Mouse (Mus musculus) liver, embryonic 12.5 days (tissue): ENCODE measurements at regions not wholly inside any gene's neighbourhood (a gene's known extent, or its start where the extent isn't known, plus 50 kb on each side); places are given as distances from the start of the nearest gene placed in this dataset.

Source experiments
- ATAC-seq: fragments of 200-750 bp; cut with Nextera tagmentation; 2 replicates; pipeline ENCODE4 v1.8.0; 2017; ENCODE audit warnings: moderate number of reproducible peaks, mild to moderate bottlenecking, moderate library complexity
- H3K27ac ChIP-seq: fragments of 300-500 bp; sonication (generic); 2 replicates; pipeline ENCODE4 v1.5.1; 2016; ENCODE audit warnings: mild to moderate bottlenecking
- H3K27me3 ChIP-seq: fragments of 300-500 bp; sonication (generic); replicated peaks from 2 replicates; pipeline ENCODE4 v1.6.1; 2016; ENCODE audit warnings: mild to moderate bottlenecking, moderate library complexity
- H3K36me3 ChIP-seq: fragments of 300-500 bp; sonication (generic); 2 replicates; pipeline ENCODE4 v1.6.1; 2016; ENCODE audit warnings: mild to moderate bottlenecking, moderate library complexity
- H3K4me1 ChIP-seq: fragments of 300-500 bp; sonication (generic); 2 replicates; pipeline ENCODE4 v1.6.1; 2016
- H3K4me2 ChIP-seq: fragments of 300-500 bp; sonication (generic); 2 replicates; pipeline ENCODE4 v1.6.1; 2016; ENCODE audit warnings: mild to moderate bottlenecking, moderate library complexity
- H3K4me3 ChIP-seq: fragments of 300-500 bp; sonication (generic); 2 replicates; pipeline ENCODE4 v1.5.1; 2016; ENCODE audit warnings: mild to moderate bottlenecking, moderate library complexity
- H3K9ac ChIP-seq: fragments of 300-500 bp; sonication (generic); 2 replicates; pipeline ENCODE4 v1.6.1; 2016; ENCODE audit warnings: mild to moderate bottlenecking, moderate library complexity
- H3K9me3 ChIP-seq: fragments of 300-500 bp; sonication (generic); replicated peaks from 2 replicates; pipeline ENCODE4 v1.6.1; 2016; ENCODE audit warnings: mild to moderate bottlenecking, moderate library complexity
- WGBS: fragments of 180-500 bp; shearing (Covaris S2); methylation state at CpG from one replicate; pipeline ENCODE4 v1.1.7; 2016; ENCODE audit not compliant: insufficient replicate concordance; 5-methylcytosine and 5-hydroxymethylcytosine counted together

- 58% methylated on average over 6 of the region's 6 CpGs for WGBS
- no peak for ATAC-seq
- Histone ChIP-seq H3K9ac (no peak overlapping the region), H3K4me1 (peaks cover 12% of the 10 kb centered on the region), H3K27me3 (0 out of 2 replicates have a peak, but pooled peaks cover 4% of the 10 kb centered on the region), H3K4me2 (no peak overlapping the region), H3K4me3 (no peak overlapping the region), H3K9me3 (no peaks in the 10 kb centered on the region), H3K36me3 (no peaks in the 10 kb centered on the region), H3K27ac (no peak overlapping the region)
These were observed 268.9 kb downstream of the Fam49a start for GRCm38 (mm10) chr12:12530796-12531195.

DNA sequence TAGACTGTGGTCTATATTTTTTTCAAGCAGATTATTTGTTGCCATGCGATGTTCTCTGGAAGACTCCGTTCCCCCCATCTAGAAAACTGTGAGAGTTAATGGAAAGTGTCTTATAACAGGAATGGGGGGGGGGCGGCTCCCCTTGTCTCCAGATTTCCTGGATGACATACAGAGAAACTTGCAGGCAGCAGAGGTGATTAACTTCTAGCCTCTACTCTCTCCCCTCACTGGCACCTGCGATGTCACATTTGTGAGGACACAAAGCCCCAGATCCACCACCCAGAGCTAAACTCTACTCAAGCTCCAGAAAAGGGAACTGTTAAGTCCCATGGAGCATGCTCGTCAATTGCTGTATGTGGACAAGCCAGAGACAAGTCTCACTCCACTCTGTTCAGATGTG, 267.6 kb downstream of the Fam49a start:
- Histone ChIP-seq H3K4me1 (peaks cover 7% of the 10 kb centered on the region), H3K4me2 (no peak overlapping the region), H3K9ac (no peak overlapping the region), H3K4me3 (no peak overlapping the region), H3K9me3 (no peaks in the 10 kb centered on the region), H3K27me3 (0 out of 2 replicates have a peak, but pooled peaks cover 4% of the 10 kb centered on the region), H3K27ac (no peak overlapping the region), H3K36me3 (no peaks in the 10 kb centered on the region)
- 78% methylated on average over 5 of the region's 5 CpGs for WGBS
- no peak for ATAC-seq

GRCm38 (mm10) chr12:12528478-12528981, 266.6 kb downstream of the Fam49a start:
- no peak overlapping the region for H3K27ac ChIP-seq
- ATAC-seq, result no peak
- WGBS, result 70% methylated on average over 3 of the region's 3 CpGs

GRCm38 (mm10) chr12:12527766-12528477, 266.0 kb downstream of the Fam49a start:
- H3K4me3 ChIP-seq, result no peak overlapping the region
- H3K4me1 ChIP-seq, result peaks cover 6% of the 10 kb centered on the region; the same call in 1 of the 2 replicates
- no peak overlapping the region for H3K9ac ChIP-seq
- H3K9me3 ChIP-seq, result no peaks in the 10 kb centered on the region
- H3K36me3 ChIP-seq, result no peaks in the 10 kb centered on the region
- WGBS, result 46% methylated on average over 7 of the region's 7 CpGs
- 0 out of 2 replicates have a peak, but pooled peaks cover 4% of the 10 kb centered on the region for H3K27me3 ChIP-seq
- no peak overlapping the region for H3K4me2 ChIP-seq
- ATAC-seq, result no peak
- no peak overlapping the region for H3K27ac ChIP-seq

More at GRCm38 (mm10) chr12:12528478-12528981, 266.6 kb downstream of the Fam49a start:
- H3K4me3 ChIP-seq, result no peak overlapping the region
- H3K9ac ChIP-seq, result no peak overlapping the region
- H3K9me3 ChIP-seq, result no peaks in the 10 kb centered on the region
- H3K4me1 ChIP-seq, result peaks cover 6% of the 10 kb centered on the region; the same call in 1 of the 2 replicates
- H3K4me2 ChIP-seq, result no peak overlapping the region
- 0 out of 2 replicates have a peak, but pooled peaks cover 4% of the 10 kb centered on the region for H3K27me3 ChIP-seq
- no peaks in the 10 kb centered on the region for H3K36me3 ChIP-seq

DNA sequence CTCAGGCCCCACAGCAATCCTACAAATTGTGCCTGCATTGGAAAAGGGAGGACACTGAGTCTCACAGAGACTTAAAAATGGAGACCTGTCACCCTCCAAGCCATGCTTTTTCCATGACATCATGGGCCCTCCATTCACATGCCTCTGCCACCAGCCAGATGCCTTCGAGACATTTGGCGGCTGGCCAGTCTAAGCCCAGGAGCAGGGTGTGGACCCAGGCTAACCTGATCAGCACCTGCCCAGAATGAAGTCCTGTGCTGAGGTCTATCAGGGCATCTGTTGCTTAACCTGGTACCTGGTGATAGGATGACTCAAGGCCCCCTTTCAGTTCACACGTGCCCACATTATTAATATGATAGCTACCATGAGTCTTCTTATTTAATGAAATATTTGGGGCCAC, 265.4 kb downstream of the Fam49a start:
- Histone ChIP-seq H3K9ac (no peak overlapping the region), H3K27ac (no peak overlapping the region), H3K4me3 (no peak overlapping the region), H3K4me2 (no peak overlapping the region), H3K36me3 (no peaks in the 10 kb centered on the region), H3K9me3 (no peaks in the 10 kb centered on the region), H3K27me3 (0 out of 2 replicates have a peak, but pooled peaks cover 4% of the 10 kb centered on the region), H3K4me1 (peaks cover 6% of the 10 kb centered on the region; the same call in 1 of the 2 replicates)
- 68% methylated on average over 3 of the region's 3 CpGs for WGBS
- ATAC-seq, result no peak

GRCm38 (mm10) chr12:12520311-12520852, 258.4 kb downstream of the Fam49a start:
- WGBS, result 82% methylated on average over 8 of the region's 8 CpGs
- ATAC-seq, result no peak
- no peak overlapping the region for H3K9ac ChIP-seq

DNA sequence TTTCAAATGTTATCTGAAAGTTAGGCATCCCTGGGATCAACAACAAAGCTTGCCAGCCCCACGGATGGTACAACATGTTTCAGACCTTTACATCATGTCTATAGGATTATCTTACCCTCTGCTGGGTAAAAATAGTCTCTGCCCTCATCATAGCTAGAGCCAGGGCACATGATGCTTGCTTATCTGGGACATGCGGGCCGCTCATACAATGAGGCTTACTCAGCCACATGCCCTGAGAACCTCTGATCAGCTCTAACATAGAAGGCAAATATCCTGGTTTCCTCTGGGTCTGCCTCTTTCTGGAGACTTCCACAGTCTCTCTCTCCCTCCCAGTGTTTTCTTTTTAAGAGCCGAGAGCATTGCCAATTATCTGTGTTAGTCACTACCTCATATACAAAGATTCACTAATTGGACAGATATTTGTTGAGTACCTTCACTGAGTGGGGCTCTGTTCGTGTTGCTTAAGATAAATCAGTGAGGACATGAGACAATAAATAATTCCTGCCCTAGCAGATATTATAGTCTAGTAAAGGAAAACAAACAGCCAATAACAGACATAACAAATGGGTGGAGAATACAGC, 256.6 kb downstream of the Fam49a start:
- Histone ChIP-seq H3K9me3 (no peaks in the 10 kb centered on the region), H3K9ac (no peak overlapping the region), H3K27ac (no peak overlapping the region), H3K4me2 (no peak overlapping the region), H3K4me3 (no peak overlapping the region), H3K36me3 (no peaks in the 10 kb centered on the region), H3K4me1 (peaks cover 10% of the 10 kb centered on the region; the same call in 1 of the 2 replicates), H3K27me3 (no peaks in the 10 kb centered on the region; the same call in 1 of the 2 replicates)
- 61% methylated on average over 5 of the region's 5 CpGs for whole genome bisulfite sequencing
- no peak for ATAC-seq

More at GRCm38 (mm10) chr12:12520311-12520852, 258.4 kb downstream of the Fam49a start:
- no peak overlapping the region for H3K4me2 ChIP-seq
- H3K4me3 ChIP-seq, result no peak overlapping the region
- H3K27me3 ChIP-seq, result no peaks in the 10 kb centered on the region; the same call in 1 of the 2 replicates
- H3K27ac ChIP-seq, result no peak overlapping the region
- H3K36me3 ChIP-seq, result no peaks in the 10 kb centered on the region
- no peaks in the 10 kb centered on the region for H3K9me3 ChIP-seq
- H3K4me1 ChIP-seq, result peaks cover 10% of the 10 kb centered on the region; the same call in 1 of the 2 replicates

DNA sequence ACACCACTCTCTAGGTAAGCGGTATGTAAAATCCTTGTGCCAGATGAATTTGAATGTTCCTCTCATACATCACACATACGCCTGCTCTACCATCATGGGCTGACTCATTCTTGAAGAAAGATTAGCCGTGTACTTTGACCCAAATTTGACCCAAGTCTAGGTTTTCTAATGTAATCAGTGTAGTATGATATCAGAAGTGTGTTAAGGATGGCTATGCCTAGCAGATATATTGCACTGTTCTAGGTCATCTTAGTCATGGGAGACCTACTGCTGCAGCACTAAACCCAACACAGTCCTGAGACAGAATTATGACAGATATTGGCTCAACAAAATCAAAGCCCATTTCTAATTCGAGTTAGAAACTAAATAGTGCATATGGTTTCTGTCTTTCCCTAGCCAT, 255.1 kb downstream of the Fam49a start:
- 67% methylated on average over 4 of the region's 4 CpGs for WGBS
- no peaks in the 10 kb centered on the region; the same call in 1 of the 2 replicates for H3K27me3 ChIP-seq
- no peak overlapping the region for H3K4me2 ChIP-seq
- H3K4me1 ChIP-seq, result peaks cover 11% of the 10 kb centered on the region
- ATAC-seq, result no peak
- H3K4me3 ChIP-seq, result no peak overlapping the region
- no peak overlapping the region for H3K9ac ChIP-seq
- no peaks in the 10 kb centered on the region for H3K36me3 ChIP-seq
- H3K9me3 ChIP-seq, result no peaks in the 10 kb centered on the region
- no peak overlapping the region for H3K27ac ChIP-seq

DNA sequence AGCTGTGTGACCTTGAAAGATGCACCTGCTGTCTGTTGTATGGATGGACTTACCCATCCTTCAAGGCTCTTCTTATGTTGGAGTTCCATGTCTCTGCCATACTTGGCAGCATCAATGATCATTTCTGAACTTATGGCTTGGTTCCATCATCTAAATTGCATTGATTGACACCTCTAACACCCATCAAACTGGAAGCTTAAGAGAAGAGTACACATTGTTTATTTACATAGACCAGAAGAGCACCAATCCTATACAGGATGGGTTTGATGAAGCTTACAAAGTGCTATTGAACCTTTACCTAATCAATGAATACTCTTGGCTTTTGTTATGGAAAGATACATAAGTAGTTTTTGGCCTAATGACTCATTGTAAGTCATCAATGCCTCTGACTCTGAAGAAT, 248.8 kb downstream of the Fam49a start:
- no peak overlapping the region for H3K9ac ChIP-seq
- no peaks in the 10 kb centered on the region for H3K36me3 ChIP-seq
- no peaks in the 10 kb centered on the region for H3K9me3 ChIP-seq
- no peaks in the 10 kb centered on the region for H3K27me3 ChIP-seq
- no peak overlapping the region for H3K27ac ChIP-seq
- ATAC-seq, result no peak
- no peak overlapping the region for H3K4me2 ChIP-seq
- no peak overlapping the region for H3K4me3 ChIP-seq
- H3K4me1 ChIP-seq, result peaks cover 20% of the 10 kb centered on the region

DNA sequence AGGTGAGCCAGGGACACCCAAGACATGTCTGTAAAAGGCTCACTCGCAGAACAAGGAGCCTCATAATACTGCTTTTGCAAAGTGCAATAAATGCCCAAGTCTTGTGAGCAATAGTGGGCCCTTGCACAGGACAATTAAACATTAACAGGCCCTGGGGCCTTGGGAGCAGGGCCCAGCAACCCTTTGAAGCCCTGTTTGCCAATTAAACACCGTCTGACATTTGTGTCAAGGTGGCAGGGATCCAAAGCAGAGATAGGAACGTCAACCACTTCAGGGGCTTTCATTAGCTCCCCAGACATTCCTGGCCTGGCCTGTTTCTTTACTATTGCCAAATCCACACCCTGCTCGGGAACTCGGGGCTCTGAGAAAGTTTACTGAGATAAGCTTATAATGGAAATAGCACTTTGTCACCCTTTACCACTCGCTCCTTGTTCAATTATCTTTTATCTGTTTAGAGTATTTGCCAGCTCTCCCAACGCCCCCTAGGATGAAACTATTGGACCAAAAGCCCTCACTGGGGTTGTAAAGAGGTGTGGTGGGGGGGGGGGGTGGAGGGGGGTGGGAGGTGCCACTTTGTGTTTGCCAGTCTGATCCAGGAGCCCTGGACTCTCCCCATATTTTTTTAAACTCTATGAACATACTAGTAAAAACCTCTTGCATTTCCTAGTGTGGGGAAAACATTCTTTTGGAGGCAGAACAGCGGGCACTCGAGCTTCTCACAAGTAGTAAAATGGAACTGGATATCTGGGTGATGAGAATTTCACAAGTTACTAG, 247.4 kb downstream of the Fam49a start:
- 40% methylated on average over 9 of the region's 9 CpGs for WGBS
- no peak overlapping the region for H3K4me3 ChIP-seq
- no peaks in the 10 kb centered on the region for H3K36me3 ChIP-seq
- H3K9me3 ChIP-seq, result no peaks in the 10 kb centered on the region
- ATAC-seq, result peak; percentile 30; the same call in 1 of the 2 replicates
- no peak overlapping the region for H3K4me2 ChIP-seq
- peak overlapping the region; percentile 46; the same call in 1 of the 2 replicates for H3K27ac ChIP-seq
- H3K9ac ChIP-seq, result no peak overlapping the region; the same call in 1 of the 2 replicates
- peaks cover 20% of the 10 kb centered on the region for H3K4me1 ChIP-seq
- H3K27me3 ChIP-seq, result no peaks in the 10 kb centered on the region

- H3K27me3 ChIP-seq, result no peaks in the 10 kb centered on the region
- ATAC-seq, result no peak
- H3K4me2 ChIP-seq, result no peak overlapping the region
- H3K4me1 ChIP-seq, result peaks cover 20% of the 10 kb centered on the region
- H3K27ac ChIP-seq, result no peak overlapping the region
- H3K36me3 ChIP-seq, result no peaks in the 10 kb centered on the region
- 75% methylated on average over 9 of the region's 9 CpGs for WGBS
- H3K9me3 ChIP-seq, result no peaks in the 10 kb centered on the region
- H3K9ac ChIP-seq, result no peak overlapping the region
- H3K4me3 ChIP-seq, result no peak overlapping the region
These were observed 246.7 kb downstream of the Fam49a start for GRCm38 (mm10) chr12:12508487-12509125.
